Mouse (Mus musculus): ENCODE measurements around the gene Slc25a40.

The Slc25a40 gene

DNA sequence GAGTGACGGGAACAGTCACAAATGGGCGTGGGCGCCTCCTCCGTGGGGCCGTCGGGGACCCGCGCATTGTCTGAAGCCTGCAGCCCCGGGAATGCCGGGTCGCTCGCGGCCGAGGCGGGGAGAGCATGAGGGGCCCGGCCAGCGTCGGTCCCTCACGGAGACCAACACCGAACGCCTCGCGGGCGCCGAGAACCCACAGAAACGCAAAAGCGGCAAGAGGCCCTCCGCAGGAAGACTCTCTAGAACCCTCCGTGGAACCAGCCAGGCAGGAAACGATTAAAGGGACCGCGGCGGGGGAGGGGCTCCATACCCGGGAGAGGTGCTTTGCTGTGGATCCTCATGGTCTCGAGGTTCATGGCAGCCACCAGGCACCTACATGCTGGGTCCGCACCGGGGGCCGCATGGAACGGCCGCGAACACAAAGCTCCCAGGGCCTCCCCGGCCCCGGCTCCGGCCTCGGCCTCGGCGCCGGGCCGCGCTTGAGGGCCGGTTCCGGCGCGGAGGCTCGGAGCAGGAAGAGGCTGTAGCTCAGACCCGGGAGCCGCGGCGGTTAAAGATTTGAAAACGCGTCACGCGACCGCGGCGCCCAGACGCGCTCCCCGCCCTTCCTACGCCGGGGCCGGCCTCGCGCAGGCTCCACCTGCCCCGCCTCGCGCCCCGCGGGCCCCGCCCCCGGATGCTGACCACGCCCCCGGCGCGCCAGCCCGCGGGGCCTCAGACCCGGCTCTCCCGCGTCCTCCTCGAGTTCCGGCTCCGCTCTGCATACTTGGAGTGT lies at the start of gene Slc25a40, which contains the start of gene Dbf4:
Gene Slc25a40 (plus strand): TSS at position 694 of the 775 bp plus-strand sequence.
Gene Dbf4 (minus strand): TSS at position 560 of the 775 bp plus-strand sequence.
- peak; percentile 89 for DNase-seq (ENCODE audit: low read depth, low spot score)

DNA sequence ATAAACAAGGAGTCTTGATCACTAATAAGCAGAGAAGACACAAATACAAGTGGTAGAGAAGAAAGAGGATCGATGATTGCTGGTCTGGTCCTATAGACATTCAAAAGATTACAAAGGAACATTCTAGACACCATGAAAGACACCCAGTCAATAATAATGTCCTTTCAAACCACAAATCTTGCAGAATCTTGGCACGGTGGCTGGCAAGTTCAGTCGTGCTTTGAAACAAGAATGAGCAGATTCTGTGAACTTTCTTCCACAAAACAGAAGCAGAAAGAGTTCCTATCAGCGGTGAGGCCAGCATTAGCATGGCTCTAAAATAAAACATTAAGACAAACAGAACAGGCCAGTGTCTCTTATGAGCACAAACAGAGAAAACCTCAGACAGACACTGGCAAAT lies 49.2 kb upstream of the Slc25a40 start:
- no peak for DNase-seq (ENCODE audit: low read depth, low spot score)

DNA sequence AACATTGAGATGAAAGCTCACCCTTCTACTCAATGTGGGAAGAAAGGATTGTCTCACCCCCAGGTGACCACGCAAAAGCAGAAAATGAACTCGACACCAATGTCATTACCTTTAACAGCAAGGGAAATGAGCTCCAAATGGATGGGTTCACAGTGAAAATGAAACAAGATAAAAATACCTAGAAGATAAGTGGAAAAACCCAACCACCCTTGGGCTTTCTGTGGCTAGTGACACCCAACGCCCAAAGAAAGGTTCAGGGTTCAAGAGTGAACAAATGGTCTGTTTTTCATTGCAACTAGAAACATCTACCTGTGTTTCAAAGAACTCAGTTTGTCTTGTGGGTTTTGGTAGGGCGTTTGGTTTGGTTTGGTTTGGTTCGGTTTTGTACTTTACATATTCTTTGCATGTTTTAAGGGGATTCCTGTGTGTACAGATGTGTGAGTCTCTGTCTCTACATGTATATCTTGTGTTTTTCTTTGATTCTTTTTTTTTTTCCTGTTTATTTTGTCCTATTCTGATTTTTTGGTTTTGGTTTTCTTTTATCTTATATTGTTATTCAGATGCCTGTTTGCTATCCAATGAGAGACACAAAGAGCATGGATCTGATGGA lies 48.2 kb upstream of the Slc25a40 start:
- no peak for DNase-seq (ENCODE audit: low read depth, low spot score)

DNA sequence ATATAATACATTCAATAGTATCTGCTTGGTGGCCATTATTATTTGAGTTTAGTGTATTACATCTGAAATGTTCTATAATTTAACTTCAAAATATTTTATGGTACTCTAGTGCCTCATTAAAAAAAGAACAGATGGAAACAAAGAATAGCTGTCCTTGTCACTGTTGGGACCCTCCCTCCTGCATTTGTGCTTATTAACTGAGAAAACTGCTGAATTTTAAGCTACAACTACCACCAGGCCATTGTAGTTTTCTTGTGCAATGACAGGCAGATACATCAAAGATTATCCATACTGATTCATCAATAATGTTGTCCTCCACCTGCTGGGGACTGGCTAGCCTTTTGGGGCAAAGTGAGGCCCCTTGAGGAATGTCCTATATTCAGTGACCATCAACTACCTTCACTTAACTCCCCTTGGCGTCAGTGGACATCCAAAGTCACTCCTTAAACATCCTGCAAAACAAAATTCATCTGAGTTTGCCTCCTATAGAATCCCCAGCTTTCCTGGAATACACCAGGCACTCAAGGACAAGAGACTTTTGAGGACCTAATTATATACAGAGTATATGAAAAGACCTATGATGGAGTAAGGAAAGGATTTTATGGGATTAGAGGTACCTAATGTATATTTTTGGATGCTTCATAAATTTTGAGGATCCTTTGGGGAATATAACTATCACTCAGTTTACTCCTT lies 28.6 kb upstream of the Slc25a40 start:
- DNase-seq (ENCODE audit: low read depth, low spot score), result no peak

GRCm38 (mm10) chr5:8397587-8398249 lies 24.9 kb upstream of the Slc25a40 start:
- DNase-seq (ENCODE audit: low read depth, low spot score), result peak; percentile 36

- peak; percentile 14 for DNase-seq (ENCODE audit: low read depth, low spot score)
Measured at GRCm38 (mm10) chr5:8408746-8409145, 13.9 kb upstream of the Slc25a40 start.

- DNase-seq (ENCODE audit: low read depth, low spot score), result no peak
Measured at GRCm38 (mm10) chr5:8416683-8417413, 5.8 kb upstream of the Slc25a40 start.

- no peak for DNase-seq (ENCODE audit: low read depth, low spot score)
Measured at GRCm38 (mm10) chr5:8417443-8417842, 5.2 kb upstream of the Slc25a40 start.

- DNase-seq (ENCODE audit: low read depth, low spot score), result no peak
Measured at GRCm38 (mm10) chr5:8421424-8421823, 1.2 kb upstream of the Slc25a40 start.

DNA sequence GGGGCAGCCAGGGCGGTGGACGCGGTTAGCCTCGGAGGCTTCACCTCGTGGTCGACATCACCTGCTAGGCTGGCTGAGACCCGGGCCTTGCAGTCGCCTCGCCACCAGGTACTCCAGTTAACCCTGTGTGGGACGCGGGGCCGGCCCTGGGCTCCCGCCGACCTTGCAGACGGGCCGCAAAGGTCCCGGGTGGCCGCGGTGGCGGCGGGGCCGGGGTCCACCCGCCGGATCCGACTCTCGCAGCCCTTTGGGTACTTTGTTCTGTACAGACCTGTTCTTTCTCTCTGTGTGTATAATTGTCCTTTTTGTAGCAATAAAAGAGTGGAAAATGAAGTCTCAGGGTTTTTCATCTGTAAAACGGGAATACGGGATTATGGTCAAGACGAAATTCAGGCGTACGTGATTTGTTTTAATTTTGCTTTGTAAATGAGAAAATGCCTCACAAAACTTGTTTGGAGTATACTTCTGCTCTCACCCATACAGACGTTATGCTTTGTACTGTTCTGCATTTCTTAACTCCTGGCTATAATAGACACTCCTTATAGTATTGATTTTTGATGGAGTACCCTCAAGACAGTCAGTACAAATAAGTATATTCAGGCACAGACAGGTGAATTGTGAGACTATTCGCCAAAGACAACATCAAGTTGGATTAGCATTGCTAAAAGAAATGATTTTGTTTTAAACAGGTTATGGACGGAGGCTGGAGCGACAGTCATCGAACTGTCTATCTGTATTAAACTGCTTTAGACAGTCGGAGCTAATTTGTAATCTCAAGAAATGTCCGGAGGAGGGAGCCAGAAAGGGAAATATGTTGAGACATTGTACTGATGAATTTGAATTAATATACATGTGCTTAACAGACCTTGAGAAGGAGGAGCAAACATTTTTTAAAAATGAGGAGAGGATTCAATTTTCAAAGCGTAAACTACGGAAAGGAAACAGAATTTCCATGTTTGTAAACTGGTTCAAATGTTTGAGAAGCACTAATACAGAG lies 580 bp downstream of the Slc25a40 start:
- peak; percentile 30 for DNase-seq (ENCODE audit: low read depth, low spot score)

DNA sequence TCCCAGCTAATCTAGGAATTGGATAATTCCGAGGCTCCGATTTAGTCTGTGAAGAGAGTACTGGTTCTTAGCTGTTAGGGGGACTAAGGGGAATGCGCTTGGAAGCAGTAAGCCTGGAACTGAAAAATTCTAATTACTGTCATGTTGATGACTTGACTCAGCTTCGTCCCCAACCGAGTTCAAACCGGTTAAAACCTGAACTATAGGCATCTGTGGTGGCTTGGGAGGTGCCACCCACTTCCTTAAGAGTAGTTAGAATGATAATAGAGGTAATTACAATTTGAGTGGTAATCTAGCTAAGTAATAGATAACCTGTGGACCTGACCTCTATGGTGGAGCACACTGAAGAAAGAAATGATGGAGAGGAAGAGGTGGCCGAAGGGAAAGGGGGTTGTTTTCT lies 1.5 kb downstream of the Slc25a40 start:
- peak; percentile 3 for DNase-seq (ENCODE audit: low read depth, low spot score)

DNA sequence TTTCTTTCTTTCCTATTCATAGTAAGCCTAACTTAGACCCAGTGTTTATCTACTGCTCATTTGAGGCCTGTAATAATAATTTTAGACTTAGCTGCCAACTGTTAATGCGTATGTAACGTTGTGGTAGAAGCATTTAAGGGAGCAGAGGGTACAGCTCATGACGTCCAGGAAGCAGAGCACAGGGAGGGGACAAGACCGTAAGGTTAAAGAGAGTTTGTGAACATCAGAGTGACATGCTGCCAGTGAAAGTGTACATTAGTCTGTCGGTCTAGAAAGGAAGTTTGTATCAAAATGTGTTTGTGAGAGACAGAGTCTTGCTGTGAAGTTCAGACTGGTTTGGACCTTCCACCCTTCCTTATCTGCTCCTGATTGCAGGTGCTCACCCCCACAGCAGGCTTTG lies 3.2 kb downstream of the Slc25a40 start:
- DNase-seq (ENCODE audit: low read depth, low spot score), result no peak

- DNase-seq (ENCODE audit: low read depth, low spot score), result no peak
Measured at GRCm38 (mm10) chr5:8437481-8438156, 15.0 kb downstream of the Slc25a40 start.

DNA sequence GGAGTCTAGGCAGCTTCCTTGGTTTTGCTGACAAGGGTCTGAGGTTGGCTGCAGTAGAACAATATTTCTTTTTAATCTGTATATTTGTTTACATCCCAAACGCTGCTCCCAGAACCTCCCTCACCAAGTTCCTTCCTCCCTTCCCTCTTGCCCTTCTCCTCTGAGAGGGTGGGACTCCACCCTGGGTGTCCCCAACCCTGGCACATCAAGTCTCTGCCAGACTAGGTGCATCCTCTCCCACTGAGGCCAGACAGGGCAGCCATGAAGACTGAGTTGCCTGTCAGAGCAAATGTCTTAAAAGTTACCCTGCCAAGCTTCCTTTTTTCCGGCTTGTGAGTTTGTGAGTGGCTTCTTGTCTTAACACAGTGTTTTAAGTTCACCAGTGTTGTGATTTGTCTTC lies 16.4 kb downstream of the Slc25a40 start:
- DNase-seq (ENCODE audit: low read depth, low spot score), result no peak

DNA sequence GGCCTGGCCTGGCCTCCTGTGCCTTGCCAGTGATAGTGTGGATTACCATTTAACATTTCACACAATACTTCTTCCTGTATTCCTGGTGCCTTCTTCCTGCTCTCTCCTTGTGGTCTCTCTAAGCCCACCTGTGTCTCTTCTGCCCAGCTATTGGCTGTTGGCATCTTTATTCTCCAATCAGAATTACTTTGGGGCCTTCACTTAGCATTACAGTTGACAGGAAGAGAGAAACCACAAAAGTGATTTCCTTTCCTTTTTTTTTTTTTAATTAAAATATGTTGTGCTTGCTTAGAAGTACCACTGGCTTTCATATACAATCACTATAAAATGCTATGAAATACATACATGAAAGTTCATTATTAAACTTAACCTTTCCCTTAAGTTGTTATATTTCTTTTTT lies 32.9 kb downstream of the Slc25a40 start:
- DNase-seq (ENCODE audit: low read depth, low spot score), result no peak

GRCm38 (mm10) chr5:8456561-8456960 lies 33.9 kb downstream of the Slc25a40 start:
- DNase-seq (ENCODE audit: low read depth, low spot score), result peak; percentile 14

- no peak for DNase-seq (ENCODE audit: low read depth, low spot score)
Measured at GRCm38 (mm10) chr5:8487989-8488700, 65.5 kb downstream of the Slc25a40 start.

- peak; percentile 12 for DNase-seq (ENCODE audit: low read depth, low spot score)
Measured at GRCm38 (mm10) chr5:8488701-8489297, 66.1 kb downstream of the Slc25a40 start.
